Comparison of ENCODE assay signal across 23 mouse cellular contexts in the genomic region with DNA sequence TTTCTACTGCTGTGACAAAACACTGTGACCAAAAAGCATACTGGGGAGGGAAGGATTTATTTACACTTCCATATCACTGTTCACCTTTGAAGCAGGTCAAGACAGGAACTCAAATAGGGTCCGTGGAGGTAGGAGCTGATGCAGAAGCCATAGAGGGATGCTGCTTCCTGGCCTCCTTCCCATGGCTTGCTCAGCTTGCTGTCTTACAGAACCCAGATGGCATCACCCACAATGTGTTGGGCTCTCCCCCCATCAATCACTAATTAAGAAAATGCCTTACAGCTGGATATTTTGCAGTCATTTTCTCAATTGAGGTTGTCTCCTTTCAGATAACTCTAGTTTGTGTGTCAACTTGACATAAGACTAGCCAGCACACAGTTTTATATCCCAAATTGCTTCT. TPM values are rescaled to one million over a fixed set of nuclear protein-coding genes. Genes with fewer than 3 reads are reported as not detected.
DNase-seq lines count a peak whose midpoint lies in the region; ATAC-seq and TF ChIP-seq lines count a peak whose summit lies in the region.
"Had no signal": no experiment of that assay in that cellular context is flagged by ENCODE, and none has a peak within 500 bp of the region (broad histone marks: within the 10 kb centered on the region; RNA-seq: fewer than 3 reads in every experiment).

No protein-coding gene starts in this region.

- peak; percentile 18 to 31 for DNase-seq in cerebellum, postnatal 10 days
- DNase-seq in cerebellum, postnatal 4 days (ENCODE audit: low spot score in 2 of 2): no peak
- DNase-seq in layer of hippocampus, adult 2 months (ENCODE audit: low spot score in 2 of 2): peak in 1 of 2 experiments; percentile 18
- DNase-seq in layer of hippocampus, adult 9-10 months (ENCODE audit: low spot score): no peak
- peak; percentile 18 for DNase-seq in midbrain, postnatal 0 days (ENCODE audit: low spot score)
- no peak for DNase-seq in yolk sac, embryonic 10.5 days (ENCODE audit: low spot score)
- DNase-seq: cerebellum, adult 8-10 months; cerebellum, postnatal 36 days; embryo, embryonic 11 days; gastrocnemius, postnatal 10 days; heart, adult 2 months had no signal

- ATAC-seq in midbrain, postnatal 0 days (ENCODE audit: low FRiP score): no peak
- no peak for ATAC-seq in midbrain, embryonic 13.5 days
- ATAC-seq: activated CD4-positive, CD25-positive, alpha-beta regulatory T cell, adult 4 months; forebrain, embryonic 16.5 days; inflammation-experienced regulatory T-cells, adult 6 months; Patski had no signal

- 67% methylated on average over 1 of the region's 1 CpGs for WGBS in midbrain, postnatal 0 days
- 81% methylated on average over 1 of the region's 1 CpGs for WGBS in midbrain, embryonic 13.5 days

- no peak overlapping the region for H3K4me2 ChIP-seq in midbrain, postnatal 0 days (ENCODE audit: low read depth, low read length, poor library complexity, severe bottlenecking)
- H3K4me2 ChIP-seq in midbrain, embryonic 13.5 days (replicated peaks): no peak overlapping the region
- H3K4me2 ChIP-seq: embryonic facial prominence, embryonic 15.5 days; heart, embryonic 11.5 days; heart, embryonic 15.5 days; hindbrain, embryonic 15.5 days had no signal

- no peak overlapping the region for H3K9ac ChIP-seq in midbrain, postnatal 0 days (replicated peaks; ENCODE audit: low read length, poor library complexity, severe bottlenecking)
- no peak overlapping the region for H3K9ac ChIP-seq in midbrain, embryonic 13.5 days (replicated peaks)
- H3K9ac ChIP-seq: embryonic facial prominence, embryonic 15.5 days; heart, embryonic 15.5 days; hindbrain, embryonic 15.5 days had no signal

- no peak for TF ChIP-seq CTCF in layer of hippocampus, adult 2 months (conservative IDR thresholded peaks at IDR 0.05)
- no peak for TF ChIP-seq CTCF in midbrain, postnatal 0 days (IDR thresholded peaks at IDR 0.05)
- no peak for TF ChIP-seq CTCF in cortical plate, adult 2 months (IDR thresholded peaks at IDR 0.05; ENCODE audit: extremely low read depth, insufficient read depth, low read length)

- H3K4me3 ChIP-seq in layer of hippocampus, adult 2 months: no peak overlapping the region
- H3K4me3 ChIP-seq in midbrain, postnatal 0 days (ENCODE audit: low read depth, low read length): no peak overlapping the region
- H3K4me3 ChIP-seq in midbrain, embryonic 13.5 days (replicated peaks): no peak overlapping the region
- H3K4me3 ChIP-seq in cortical plate, adult 2 months (ENCODE audit: insufficient read depth, low read length): no peak overlapping the region
- H3K4me3 ChIP-seq: embryonic facial prominence, embryonic 15.5 days; erythroblast, embryonic 14.5 days; heart, adult 2 months; heart, embryonic 15.5 days; hindbrain, embryonic 10.5 days; hindbrain, embryonic 15.5 days had no signal

- no peaks in the 10 kb centered on the region for H3K36me3 ChIP-seq in midbrain, postnatal 0 days (ENCODE audit: insufficient read depth, low read length)
- no peaks in the 10 kb centered on the region for H3K36me3 ChIP-seq in midbrain, embryonic 13.5 days
- H3K36me3 ChIP-seq: embryonic facial prominence, embryonic 15.5 days; heart, embryonic 15.5 days; hindbrain, embryonic 10.5 days; hindbrain, embryonic 15.5 days had no signal

- no peaks in the 10 kb centered on the region for H3K9me3 ChIP-seq in midbrain, postnatal 0 days (ENCODE audit: low read length)
- H3K9me3 ChIP-seq in midbrain, embryonic 13.5 days: no peaks in the 10 kb centered on the region
- H3K9me3 ChIP-seq: embryonic facial prominence, embryonic 15.5 days; heart, embryonic 15.5 days; hindbrain, embryonic 10.5 days; hindbrain, embryonic 15.5 days had no signal

- peak overlapping the region; percentile 84 for H3K27ac ChIP-seq in layer of hippocampus, adult 2 months
- no peak overlapping the region for H3K27ac ChIP-seq in midbrain, postnatal 0 days (ENCODE audit: low read depth, low read length)
- no peak overlapping the region for H3K27ac ChIP-seq in midbrain, embryonic 13.5 days
- peak overlapping the region; percentile 89 for H3K27ac ChIP-seq in cortical plate, adult 2 months (ENCODE audit: insufficient read depth, low read length)
- H3K27ac ChIP-seq: embryonic facial prominence, embryonic 15.5 days; heart, adult 2 months; heart, embryonic 15.5 days; hindbrain, embryonic 10.5 days; hindbrain, embryonic 15.5 days had no signal

- TF ChIP-seq POLR2A in cortical plate, adult 2 months (IDR thresholded peaks at IDR 0.05; ENCODE audit: extremely low read depth, insufficient read depth, low read length): no peak

- no peaks in the 10 kb centered on the region for H3K4me1 ChIP-seq in midbrain, postnatal 0 days (ENCODE audit: insufficient read depth, low read length)
- H3K4me1 ChIP-seq in midbrain, embryonic 13.5 days (replicated peaks): no peaks in the 10 kb centered on the region
- H3K4me1 ChIP-seq in cortical plate, adult 2 months (ENCODE audit: control insufficient read depth, insufficient read depth, low read length): no peaks in the 10 kb centered on the region
- H3K4me1 ChIP-seq: embryonic facial prominence, embryonic 15.5 days; heart, embryonic 15.5 days; hindbrain, embryonic 15.5 days had no signal

- H3K27me3 ChIP-seq in midbrain, postnatal 0 days (ENCODE audit: insufficient read depth, low read length): no peaks in the 10 kb centered on the region
- no peaks in the 10 kb centered on the region for H3K27me3 ChIP-seq in midbrain, embryonic 13.5 days
- H3K27me3 ChIP-seq: embryonic facial prominence, embryonic 15.5 days; heart, embryonic 15.5 days; hindbrain, embryonic 15.5 days; Patski had no signal

RNA-seq across cellular contexts. Expression of gene Dusp19, which starts 4.6 kb away (rescaled TPM):
- 10 to 100 TPM; 27.9 to 28.4 TPM for total RNA-seq in layer of hippocampus, adult 2 months (2021)
- total RNA-seq in midbrain, postnatal 0 days (2014; rRNA removed): 18.4 and 21.7 TPM in 2 replicates
- polyA plus RNA-seq in midbrain, postnatal 0 days (2015; fragmentation: Nextera tagmentation; extraction: Ambion mirVana): 10.6 and 11.0 TPM in 2 replicates
- 17.3 and 17.4 TPM in 2 replicates for polyA plus RNA-seq in midbrain, embryonic 13.5 days (2015; fragmentation: Nextera tagmentation; extraction: Ambion mirVana)
- polyA plus RNA-seq in cortical plate, adult 2 months (2012; rRNA removed): 14.2 and 16.9 TPM in 2 replicates
- polyA plus RNA-seq: erythroblast, embryonic 14.5 days had no signal

RNA-seq across cellular contexts. Expression of gene Nup35, which starts 4.8 kb away (rescaled TPM):
- total RNA-seq in layer of hippocampus, adult 2 months (2021): 10 to 100 TPM; 16.5 to 18.8 TPM
- 48.1 and 62.8 TPM in 2 replicates for total RNA-seq in midbrain, postnatal 0 days (2014; rRNA removed)
- polyA plus RNA-seq in midbrain, postnatal 0 days (2015; fragmentation: Nextera tagmentation; extraction: Ambion mirVana): 34.4 and 36.7 TPM in 2 replicates
- polyA plus RNA-seq in midbrain, embryonic 13.5 days (2015; fragmentation: Nextera tagmentation; extraction: Ambion mirVana): 57.5 and 60.5 TPM in 2 replicates
- 20.3 and 25.6 TPM in 2 replicates for polyA plus RNA-seq in cortical plate, adult 2 months (2012; rRNA removed)

RNA-seq across cellular contexts. Expression of gene Nckap1, which starts 31.1 kb away (rescaled TPM):
- 100 to 1,000 TPM; 541 to 558 TPM for total RNA-seq in layer of hippocampus, adult 2 months (2021)
- total RNA-seq in midbrain, postnatal 0 days (2014; rRNA removed): 136 and 164 TPM in 2 replicates
- polyA plus RNA-seq in midbrain, postnatal 0 days (2015; fragmentation: Nextera tagmentation; extraction: Ambion mirVana): 77.7 and 82.5 TPM in 2 replicates
- 68.0 and 78.9 TPM in 2 replicates for polyA plus RNA-seq in midbrain, embryonic 13.5 days (2015; fragmentation: Nextera tagmentation; extraction: Ambion mirVana)
- polyA plus RNA-seq in cortical plate, adult 2 months (2012; rRNA removed): 237 and 249 TPM in 2 replicates

Comparison
In these comparisons a context has a peak if more than half of its experiments do, and no peak if none do; other contexts are left out.
1. DNase-seq: peak in cerebellum, postnatal 10 days (2 of 2) and midbrain, postnatal 0 days (single experiment); none in cerebellum, postnatal 4 days (0 of 2), layer of hippocampus, adult 9-10 months (single experiment) and yolk sac, embryonic 10.5 days (single experiment).
2. H3K27ac ChIP-seq: peak in layer of hippocampus, adult 2 months (single experiment) and cortical plate, adult 2 months (single experiment); none in midbrain, postnatal 0 days (single experiment) and midbrain, embryonic 13.5 days (single experiment).